Mouse (Mus musculus) brain, adult 2 months (tissue): ENCODE measurements around the gene Acad11.

Experiments
- DNase-seq: peaks from one replicate; pipeline ENCODE4 v3.0.0; 2011; ENCODE audit warnings: low read depth, low spot score

Gene Acad11

DNA sequence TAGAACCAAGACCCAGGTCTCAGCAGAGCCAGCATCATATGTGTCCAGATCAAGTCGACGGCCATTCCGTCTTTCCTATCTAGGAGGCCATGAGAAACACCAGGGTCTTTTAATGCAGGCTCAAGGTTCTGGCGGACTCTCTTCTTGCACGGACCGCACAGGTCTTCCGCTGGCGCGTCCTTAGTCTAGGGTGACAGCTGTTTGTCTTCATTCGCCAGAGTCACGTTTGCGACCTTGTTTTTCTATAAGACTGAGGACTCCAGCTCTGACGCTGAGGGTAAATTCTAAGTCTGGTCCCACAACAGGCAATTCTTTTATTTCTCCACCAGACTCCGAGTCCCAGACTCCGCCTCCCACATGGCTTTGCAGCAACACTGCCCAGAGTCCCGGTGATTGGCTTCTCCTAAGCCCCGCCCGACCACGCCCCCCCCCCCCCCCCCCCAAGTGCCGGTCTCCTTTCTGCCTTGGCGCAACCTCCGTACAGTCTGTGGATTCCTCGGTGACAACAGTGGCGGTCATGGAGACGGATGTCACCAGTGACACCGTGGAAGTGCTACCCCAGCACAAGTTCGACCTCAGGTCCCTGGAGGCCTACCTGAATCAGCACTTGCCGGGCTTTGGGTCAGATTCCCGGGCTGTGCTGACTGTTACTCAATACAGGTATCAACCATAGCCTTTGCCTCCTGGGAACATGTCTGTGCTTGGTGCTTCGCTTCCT lies at the start of gene Acad11:
Gene Acad11 (plus strand): TSS at position 134 of the 718 bp plus-strand sequence.
- peak; percentile 97 for DNase-seq

DNA sequence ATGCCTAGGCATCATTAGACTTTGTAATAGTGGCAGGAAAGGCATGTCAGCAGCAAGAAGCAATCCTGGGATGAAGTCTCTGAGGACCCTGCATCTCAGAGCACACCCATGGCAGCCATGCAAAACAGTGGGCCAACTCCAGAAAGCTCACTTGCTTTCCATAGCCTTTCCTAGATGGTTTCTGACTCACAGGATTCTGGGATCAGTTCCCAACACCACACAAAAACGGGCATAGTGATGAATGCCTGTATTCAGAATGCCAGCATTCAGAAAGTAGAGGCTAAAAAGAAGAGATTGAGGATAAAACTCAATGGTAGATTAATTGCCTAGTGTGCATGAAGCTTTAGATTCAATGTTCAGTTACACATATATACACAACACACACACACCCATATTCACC lies 48.7 kb upstream of the Acad11 start:
- DNase-seq = peak; percentile 55

DNA sequence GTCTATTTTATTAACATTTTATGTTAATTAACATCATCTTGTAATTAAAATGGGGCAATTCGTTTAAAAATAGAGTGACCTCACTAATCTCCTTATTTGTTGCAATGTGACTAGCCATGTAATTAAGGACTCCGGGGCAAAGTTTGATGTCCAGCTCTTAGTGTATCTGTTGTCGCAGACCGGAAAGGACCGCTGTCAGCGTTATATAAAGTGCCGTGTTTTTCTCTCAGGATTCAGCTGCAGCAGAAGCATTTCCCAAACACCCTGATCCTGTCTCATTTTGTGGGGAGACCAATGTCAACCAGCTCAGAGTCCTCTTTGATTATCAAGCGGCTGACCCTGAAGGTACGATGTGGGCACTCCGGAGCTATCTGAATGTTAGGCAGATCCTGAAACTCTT lies 42.2 kb upstream of the Acad11 start:
- DNase-seq = no peak

DNA sequence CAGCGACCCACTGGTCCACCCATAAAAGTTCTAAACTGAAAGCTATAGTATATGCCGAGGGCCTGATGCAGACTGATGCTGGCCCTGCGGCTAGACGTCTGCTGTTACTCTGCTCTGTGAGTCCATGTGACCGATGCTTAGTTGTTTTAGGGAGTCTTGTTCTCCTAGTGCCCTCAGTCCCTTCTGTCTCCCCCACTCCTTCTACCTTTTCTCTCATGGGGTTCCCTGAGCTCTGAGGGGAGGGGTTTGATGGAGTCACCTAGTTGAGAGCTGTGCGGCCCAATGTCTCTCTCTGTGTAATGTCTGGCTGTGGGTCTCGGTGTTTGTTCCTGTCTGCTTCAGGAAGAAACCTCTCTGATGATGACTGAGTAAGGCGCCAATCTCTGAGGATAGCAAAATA lies 36.0 kb upstream of the Acad11 start:
- no peak for DNase-seq

DNA sequence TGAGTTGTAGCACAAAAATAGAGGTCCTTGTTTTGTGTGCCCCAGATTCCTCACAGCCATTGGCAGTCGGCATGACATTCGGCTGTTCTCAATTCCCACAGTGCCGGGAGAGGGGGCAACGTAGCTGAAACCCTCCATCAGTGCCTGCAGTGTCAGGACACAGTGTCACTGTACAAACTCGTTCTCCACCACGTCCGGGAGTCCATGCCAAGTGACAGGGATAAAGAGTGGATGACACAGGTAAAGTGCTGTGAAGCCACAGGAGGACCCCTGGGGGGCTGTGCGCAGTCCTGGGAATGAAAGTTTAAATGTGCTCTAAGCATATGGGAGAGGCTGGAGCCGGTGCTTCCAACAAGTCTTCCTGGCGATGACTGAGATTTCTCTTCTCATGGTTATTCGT lies 33.3 kb upstream of the Acad11 start:
- no peak for DNase-seq

DNA sequence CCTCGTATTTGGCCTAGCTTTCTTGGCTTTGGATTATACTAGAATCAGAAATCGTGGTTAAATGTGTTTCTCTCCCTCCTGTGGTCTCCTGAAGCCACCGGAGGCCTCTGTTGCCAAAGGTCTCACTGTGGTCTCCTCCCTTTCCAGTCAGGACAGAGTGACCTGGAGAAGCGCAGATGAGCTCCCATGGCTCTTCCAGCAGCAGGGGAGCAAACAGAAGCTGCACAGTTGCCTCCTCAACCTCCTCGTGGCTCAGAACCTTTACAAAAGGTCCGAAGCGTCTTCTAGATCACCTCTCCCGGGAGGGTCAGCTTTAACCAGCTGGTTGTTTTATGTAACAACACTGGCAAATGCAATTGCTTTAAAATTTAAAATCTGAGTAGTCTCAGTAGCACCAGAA lies 28.9 kb upstream of the Acad11 start:
- no peak for DNase-seq

DNA sequence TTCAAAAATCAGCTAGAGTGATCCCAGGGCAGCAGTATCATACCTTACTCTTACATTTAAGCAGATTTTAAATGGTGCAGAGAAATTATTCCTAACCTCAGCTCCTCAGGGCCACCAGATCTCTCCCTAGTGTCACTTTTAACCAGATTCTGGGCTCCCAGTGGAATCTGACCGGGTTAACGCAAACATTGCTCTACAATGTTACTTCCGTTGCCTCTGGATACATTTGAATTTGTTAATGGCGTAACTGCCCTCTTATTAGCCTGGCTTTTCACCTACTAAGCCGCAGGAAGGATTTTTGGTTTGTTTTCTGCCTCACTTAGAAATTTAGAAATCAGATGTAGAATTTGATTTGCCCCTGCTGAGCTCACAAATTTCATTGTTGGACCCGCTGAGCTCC lies 28.5 kb upstream of the Acad11 start:
- DNase-seq = no peak

DNA sequence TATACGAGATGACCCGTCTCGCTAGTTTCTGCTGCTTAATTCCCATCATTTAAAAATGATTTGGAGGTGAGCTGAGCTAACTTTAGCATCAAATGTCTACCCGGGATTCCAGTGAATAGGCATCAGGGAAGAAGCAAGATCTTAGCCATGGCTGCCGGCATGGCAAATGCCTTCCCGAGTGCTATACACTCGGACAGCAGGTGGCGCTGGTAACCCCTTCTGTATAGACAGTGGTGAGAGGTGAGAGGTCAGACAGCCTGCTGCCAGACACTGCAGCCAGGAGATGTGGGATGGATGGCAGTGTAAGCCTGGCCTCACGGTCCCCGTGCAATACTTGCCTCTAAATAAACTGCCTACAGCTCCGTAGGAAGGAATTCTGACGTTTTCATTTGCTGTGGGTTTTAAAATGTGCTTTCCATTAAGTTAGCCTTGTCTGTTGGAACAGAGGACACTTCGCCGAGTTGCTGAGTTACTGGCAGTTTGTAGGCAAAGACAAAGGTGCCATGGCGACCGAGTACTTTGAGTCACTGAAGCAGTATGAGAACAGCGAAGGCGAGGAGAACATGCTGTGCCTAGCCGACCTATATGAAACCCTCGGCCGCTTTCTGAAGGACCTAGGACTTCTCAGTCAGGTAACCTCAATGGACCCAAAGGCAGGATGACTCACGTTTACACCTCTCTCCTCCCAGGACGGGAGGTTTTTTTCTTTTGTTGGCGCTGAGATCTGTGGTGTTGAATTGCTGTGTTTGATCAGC lies 27.7 kb upstream of the Acad11 start:
- peak; percentile 82 for DNase-seq

DNA sequence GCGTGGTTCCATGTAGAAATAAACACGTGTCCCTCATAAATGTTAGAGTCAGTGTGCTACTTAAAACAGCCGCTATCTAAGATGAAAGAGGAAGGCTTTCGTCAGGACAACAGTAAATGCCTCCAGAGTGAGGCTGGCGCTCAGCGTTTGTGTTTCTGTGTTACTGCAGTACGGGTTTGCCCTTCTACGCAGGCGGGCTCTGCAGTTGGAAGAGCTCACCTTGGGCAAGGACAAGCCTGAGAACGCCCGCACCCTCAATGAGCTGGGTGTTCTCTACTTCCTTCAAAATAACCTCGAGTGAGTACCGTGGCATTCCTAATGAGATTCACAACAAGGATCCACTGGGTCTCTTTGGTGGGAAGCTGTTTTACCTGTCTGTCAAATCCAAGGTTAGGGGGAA lies 24.9 kb upstream of the Acad11 start:
- DNase-seq = no peak

DNA sequence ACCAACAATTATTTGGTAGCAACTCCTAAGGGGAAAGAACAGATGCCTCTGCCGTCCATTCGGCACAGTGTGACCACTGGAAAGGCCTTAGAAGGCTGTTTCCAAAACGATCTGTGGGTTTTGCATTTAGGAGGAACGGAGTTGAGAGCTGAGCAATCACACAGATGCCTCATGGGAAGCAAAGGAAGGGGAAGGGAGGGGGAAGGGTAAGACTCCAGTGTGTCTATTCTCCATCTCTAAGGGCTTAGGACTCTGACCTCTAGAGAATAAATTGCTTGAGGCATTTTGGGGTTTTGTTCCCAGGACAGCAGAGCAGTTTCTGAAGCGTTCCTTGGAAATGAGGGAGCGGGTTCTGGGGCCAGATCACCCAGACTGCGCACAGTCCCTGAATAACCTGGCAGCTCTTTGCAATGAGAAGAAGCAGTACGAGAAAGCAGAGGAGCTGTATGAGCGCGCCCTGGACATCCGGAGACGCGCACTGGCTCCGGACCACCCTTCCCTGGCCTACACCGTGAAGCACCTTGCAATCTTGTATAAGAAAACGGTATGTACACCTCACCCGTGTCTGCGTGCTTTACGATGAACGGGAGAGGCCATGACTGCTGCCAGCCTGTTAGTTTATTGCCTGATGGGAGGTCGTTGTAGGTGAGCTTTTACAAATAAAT lies 24.0 kb upstream of the Acad11 start:
- DNase-seq = no peak

DNA sequence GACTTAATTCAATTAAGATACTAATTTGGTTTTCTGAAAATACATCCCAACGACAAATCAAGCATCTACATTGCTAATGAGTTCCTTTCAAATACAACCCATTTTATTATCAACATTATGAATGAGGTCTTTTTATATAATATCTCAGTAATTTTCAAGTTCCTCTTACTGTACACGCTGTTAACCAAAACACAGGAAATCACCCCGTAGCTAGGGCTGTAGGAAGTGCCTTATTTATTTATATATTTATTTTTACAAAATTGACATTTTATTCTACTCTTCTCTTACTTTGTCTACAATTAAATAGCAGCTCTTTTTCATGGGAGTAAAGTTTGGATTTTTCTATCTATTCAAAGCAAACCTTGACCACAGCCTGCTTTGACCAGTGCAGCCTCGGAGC lies 23.4 kb upstream of the Acad11 start:
- DNase-seq = no peak

DNA sequence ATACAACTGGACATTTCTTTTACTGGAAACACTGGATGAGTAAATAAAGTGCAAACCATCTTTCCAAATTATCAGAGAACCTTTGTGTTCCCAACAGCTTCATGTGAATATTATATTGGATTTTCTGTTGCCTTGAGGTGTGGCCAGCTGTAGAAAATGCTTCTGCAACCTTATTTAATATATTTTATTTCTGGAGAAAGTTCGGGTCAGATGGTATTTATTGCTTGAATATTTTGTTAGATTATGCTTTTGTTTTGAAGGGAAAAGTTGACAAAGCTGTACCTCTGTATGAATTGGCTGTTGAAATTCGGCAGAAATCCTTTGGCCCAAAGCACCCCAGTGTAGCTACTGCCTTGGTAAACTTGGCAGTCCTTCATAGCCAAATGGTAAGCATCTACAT lies 22.8 kb upstream of the Acad11 start, which contains the start of gene Gm28305:
Gene Gm28305 (plus strand): TSS at position 301 of the 400 bp plus-strand sequence.
- no peak for DNase-seq

DNA sequence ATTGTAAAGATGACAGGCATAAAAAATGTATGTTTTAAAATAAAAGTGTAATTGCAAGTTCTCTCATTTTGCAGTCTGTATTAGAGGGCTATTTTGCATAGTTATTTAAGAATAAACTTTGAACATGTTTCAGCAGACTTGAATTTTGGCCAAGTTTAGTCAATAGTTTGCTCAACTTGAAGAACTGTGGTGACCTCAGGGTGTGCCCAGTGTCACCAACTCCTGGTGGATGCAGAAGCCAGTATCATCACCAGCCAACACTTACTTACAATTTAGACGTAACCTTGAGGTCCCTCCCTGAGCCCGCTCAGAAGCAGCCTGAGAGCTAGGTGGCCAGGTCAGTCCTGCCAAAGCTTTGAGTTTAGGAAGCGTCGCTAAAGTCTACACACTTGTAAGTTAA lies 19.5 kb upstream of the Acad11 start:
- no peak for DNase-seq

DNA sequence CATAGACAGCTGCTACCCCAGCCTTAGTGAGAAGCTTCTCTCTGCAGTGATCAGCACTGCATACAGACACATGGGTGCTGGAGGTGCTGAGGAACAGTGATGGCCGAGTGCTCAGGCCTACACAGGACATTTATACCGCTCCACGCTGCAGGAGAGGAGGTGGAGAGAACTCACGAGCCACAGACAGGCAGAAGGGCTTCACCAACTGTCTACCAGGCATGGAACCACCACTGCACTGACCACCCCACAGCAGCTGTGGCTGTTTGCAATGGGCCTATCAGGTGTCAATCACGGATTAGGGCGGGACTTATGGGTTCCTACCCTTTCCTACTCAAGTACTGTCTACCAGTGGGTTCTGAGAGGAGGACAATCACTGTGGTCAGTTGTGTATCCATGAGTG lies 12.1 kb upstream of the Acad11 start:
- DNase-seq = no peak

DNA sequence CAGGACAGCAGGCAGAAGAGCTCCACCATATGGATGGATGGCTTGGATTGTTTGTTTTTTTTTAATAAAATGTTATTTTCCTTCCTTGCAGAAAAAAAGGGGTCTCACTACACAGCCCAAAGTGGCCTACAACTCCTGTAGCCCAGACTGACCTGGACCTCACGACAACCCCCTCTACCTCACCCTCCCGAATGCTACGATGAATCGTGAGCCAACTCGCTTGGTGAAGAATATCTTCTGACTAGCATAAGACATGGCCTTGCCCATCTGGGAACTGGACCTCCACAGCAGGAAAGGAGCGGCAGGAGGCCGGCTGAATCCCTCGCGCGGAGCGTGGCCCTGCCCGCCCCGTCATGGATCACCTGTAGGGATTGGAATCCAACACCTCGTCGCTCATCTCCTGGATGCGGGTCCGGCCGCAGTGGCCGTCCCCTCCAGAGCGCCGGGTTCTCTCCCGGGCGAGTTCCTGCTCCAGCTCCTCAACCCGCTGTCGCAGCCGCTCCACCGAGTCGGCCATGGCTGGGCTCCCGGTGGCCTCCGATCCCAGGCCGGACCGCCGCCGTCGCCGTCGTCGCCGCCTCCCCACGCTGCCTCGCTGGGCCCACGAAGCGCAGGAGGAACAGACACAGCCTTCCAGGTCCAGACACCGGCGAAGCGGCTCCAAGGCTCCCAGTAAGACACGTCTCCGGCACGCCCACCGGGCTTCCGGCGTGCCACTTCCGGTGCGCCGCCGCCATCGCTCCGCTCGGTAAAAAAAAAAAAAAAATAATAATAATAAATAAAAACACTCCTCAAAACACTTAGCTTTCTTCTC lies 540 bp upstream of the Acad11 start, which contains the start of gene Uba5:
Gene Uba5 (minus strand): TSS at position 705 of the 814 bp plus-strand sequence.
- DNase-seq = no peak

DNA sequence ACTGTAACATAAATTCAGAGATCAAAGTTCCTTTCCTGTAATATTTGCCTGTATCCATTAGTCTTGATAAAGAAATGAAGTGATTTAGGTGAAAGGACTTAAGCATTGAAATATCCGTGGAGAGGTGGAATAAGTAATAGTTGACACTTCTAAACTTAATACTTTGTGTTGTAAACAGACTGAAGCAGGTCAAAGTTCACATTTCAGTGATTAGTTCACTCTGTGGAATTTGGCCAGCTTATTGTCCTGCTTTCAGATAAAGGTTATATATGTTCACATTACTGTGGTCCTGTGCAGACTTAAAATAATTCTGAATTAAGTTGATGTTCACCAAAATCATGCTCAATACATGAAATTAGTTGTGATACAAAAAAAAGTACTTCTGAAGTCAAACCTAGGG lies 1.4 kb downstream of the Acad11 start:
- DNase-seq = no peak

DNA sequence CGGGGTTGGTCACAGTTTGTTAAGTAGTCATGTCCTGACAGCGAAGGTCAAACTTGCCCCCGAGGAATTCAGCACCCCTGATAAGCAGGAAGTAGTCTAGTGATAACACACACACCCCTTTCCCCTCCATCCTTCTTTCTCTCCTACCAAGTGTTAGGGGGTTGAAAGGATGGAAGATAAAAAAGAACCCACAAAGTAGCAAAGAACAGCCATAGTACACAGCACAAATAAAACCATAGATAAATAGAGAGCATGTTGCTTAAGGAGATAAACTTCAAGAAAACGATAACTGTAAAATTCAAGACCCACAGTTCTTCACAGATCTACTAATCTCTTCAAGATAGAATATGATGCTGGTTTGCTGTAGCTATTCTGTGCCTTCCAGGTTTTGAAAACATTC lies 7.1 kb downstream of the Acad11 start:
- no peak for DNase-seq

DNA sequence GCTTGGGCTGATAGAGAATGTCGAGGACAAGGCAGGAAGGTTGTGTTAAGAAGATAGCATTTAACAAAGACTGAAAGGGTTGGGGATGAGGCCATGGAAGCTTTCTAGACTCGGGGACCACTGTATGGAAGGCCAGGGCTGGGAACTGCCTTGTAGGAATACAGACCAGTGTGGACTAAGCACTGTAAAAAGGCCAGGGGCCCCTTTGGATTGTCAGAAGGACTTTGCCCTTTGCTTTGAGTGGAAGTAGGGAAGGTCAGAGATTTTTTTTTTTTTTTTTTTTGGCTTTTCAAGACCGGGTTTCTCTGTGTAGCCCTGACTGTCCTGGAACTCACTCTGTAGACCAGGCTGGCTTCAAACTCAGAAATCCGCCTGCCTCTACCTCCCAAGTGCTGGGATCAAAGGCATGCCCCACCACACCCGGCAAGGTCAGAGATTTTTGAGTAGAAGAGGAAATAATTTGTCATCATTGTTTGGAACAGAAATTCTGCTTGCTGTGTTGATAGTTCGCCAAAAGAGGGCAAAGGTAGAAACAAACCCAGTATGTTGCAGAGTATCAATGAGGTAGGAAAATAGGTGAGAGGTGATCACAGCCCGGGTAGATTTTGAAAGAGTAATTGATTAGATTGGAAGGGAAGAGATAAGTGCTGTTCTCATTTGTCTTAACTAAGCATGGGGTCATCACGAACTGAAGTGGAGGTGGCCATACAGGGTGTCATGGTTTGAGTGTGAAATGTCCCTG lies 7.9 kb downstream of the Acad11 start:
- no peak for DNase-seq

DNA sequence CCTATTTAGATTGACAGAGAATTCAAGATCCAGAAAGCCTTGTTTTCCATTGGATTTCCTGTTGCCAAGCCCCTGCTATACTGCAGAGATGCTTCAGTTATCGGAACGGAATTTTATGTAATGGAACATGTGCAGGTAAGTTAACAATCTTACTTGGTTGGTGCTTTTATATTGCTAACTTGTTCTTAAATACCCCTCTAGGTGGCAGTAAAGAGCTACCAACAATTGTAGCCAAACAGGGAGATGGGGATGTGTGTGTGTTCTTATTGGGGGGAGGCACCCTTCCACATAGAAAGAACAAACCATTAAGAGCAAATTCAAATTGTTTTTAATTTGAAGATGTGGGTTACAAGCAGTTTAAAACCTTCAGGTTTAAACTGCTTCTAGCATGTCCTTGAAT lies 12.6 kb downstream of the Acad11 start:
- DNase-seq = peak; percentile 39

DNA sequence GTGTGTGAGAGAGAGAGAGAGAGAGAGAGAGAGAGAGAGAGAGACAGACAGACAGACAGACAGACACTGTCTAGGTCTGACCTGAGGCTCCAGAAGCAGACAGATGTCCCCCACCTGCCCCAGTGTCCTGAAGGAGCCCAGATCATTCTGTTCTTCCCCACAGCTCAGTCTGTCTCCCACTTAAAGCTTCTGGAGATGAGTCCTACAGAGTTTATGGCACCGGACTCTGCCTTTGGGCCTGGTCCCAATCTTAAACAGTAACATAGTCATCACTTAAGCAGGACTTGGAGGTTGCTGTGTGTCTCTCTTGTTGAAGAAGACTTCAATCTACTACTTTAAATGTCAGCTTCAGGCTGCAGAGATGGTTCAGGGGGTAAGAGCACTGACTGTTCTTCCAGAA lies 15.6 kb downstream of the Acad11 start:
- DNase-seq = no peak

DNA sequence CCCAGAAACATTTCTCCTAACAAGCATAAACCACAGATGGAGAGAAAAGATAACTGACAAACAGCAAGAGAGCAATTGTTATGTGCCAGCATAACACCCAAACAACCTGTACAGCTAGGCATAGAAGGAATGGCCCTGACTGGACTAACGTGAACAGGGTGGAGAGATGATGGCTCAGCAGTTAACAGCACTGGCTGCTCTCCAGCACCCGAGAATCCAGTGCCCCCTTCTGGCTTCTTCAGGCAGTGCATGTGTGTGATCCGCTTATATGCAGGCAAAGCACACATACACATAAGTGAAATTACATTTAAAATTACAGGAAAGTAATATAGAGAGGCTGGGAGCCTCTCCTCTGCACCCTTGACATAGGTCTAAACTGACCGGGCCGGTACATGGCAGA lies 16.2 kb downstream of the Acad11 start:
- peak; percentile 42 for DNase-seq
